14 mouse cellular contexts compared by ENCODE assay signal in the genomic region with DNA sequence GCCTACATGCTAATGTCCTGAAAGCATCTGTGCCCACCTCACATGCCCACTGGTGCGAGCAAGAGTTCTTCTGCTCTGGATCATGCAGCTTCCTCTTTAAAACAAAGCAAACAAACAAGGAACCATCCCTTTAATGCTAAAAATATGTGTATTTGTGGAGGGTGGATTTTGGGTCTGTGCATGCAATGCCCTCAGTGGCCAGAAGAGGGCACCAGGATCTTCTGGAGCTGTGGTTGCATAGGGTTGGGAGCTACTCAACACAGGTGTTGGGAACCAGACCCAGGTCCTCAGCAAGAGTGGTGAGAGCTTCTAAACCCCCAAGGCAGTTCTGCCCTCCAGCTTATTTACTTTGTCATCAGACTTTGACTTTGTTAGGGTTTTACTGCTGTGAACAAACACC.
DNase-seq lines count a peak whose midpoint lies in the region; ATAC-seq and TF ChIP-seq lines count a peak whose summit lies in the region.
"Had no signal": no experiment of that assay in that cellular context is flagged by ENCODE, and none has a peak within 500 bp of the region (broad histone marks: within the 10 kb centered on the region; RNA-seq: fewer than 3 reads in every experiment).

No protein-coding gene starts in this region.

- H3K9ac ChIP-seq in heart, postnatal 0 days (replicated peaks; ENCODE audit: low read depth, low read length), result no peak overlapping the region
- no peak overlapping the region for H3K9ac ChIP-seq in lung, embryonic 14.5 days
- H3K9ac ChIP-seq in CH12.LX (ENCODE audit: insufficient read depth, low read depth), result no peak overlapping the region
- no peak overlapping the region for H3K9ac ChIP-seq in hindbrain, embryonic 11.5 days (ENCODE audit: low read depth, low read length)
- H3K9ac ChIP-seq: forebrain, embryonic 15.5 days; limb, embryonic 12.5 days had no signal

- H3K4me3 ChIP-seq in heart, postnatal 0 days (ENCODE audit: low read depth, low read length), result no peak overlapping the region
- no peak overlapping the region for H3K4me3 ChIP-seq in lung, embryonic 14.5 days (ENCODE audit: low read depth, low read length)
- no peak overlapping the region for H3K4me3 ChIP-seq in CH12.LX (replicated peaks in 1 of 3; ENCODE audit: low read depth in 2 of 3, low read length in 2 of 3, poor library complexity in 1 of 3)
- no peak overlapping the region for H3K4me3 ChIP-seq in hindbrain, embryonic 11.5 days (ENCODE audit: low read depth, low read length)
- H3K4me3 ChIP-seq: forebrain, embryonic 15.5 days; limb, embryonic 12.5 days had no signal

- 43% methylated on average over 1 of the region's 1 CpGs for WGBS in heart, postnatal 0 days
- WGBS in lung, embryonic 14.5 days, result 58% methylated on average over 1 of the region's 1 CpGs
- WGBS in hindbrain, embryonic 11.5 days, result 62% methylated on average over 1 of the region's 1 CpGs

- no peak overlapping the region for H3K27ac ChIP-seq in heart, postnatal 0 days (ENCODE audit: low read depth)
- H3K27ac ChIP-seq in lung, embryonic 14.5 days (ENCODE audit: low read depth), result no peak overlapping the region
- no peak overlapping the region for H3K27ac ChIP-seq in CH12.LX (ENCODE audit: insufficient read depth, low read depth)
- H3K27ac ChIP-seq in hindbrain, embryonic 11.5 days (ENCODE audit: low read depth, low read length), result no peak overlapping the region
- H3K27ac ChIP-seq: forebrain, embryonic 15.5 days; limb, embryonic 12.5 days; macrophage had no signal

- no peaks in the 10 kb centered on the region for H3K36me3 ChIP-seq in heart, postnatal 0 days (replicated peaks; ENCODE audit: control insufficient read depth, insufficient read depth, low read length)
- no peaks in the 10 kb centered on the region for H3K36me3 ChIP-seq in lung, embryonic 14.5 days (ENCODE audit: insufficient read depth)
- no peaks in the 10 kb centered on the region for H3K36me3 ChIP-seq in CH12.LX (replicated peaks in 1 of 2; ENCODE audit: control insufficient read depth in 1 of 2, insufficient read depth in 1 of 2, low read length in 1 of 2)
- no peaks in the 10 kb centered on the region for H3K36me3 ChIP-seq in hindbrain, embryonic 11.5 days (ENCODE audit: control insufficient read depth, insufficient read depth, low read length)
- H3K36me3 ChIP-seq: forebrain, embryonic 15.5 days; limb, embryonic 12.5 days had no signal

- H3K79me2 ChIP-seq in CH12.LX (replicated peaks; ENCODE audit: control insufficient read depth, extremely low read depth, insufficient read depth, poor library complexity, severe bottlenecking), result no peaks in the 10 kb centered on the region

- dilution Hi-C loops in CH12.LX (cut with MboI; ENCODE audit: extremely low pct_ligation_motif_present, extremely low pct_unique_long_range_greater_than_20kb, low sequenced_read_pairs), result no loop called here

- TF ChIP-seq EP300 in heart, postnatal 0 days (IDR thresholded peaks at IDR 0.05; ENCODE audit: low read depth), result no peak
- no peak for TF ChIP-seq EP300 in CH12.LX (IDR thresholded peaks at IDR 0.05; ENCODE audit: low read length)

- H3K4me2 ChIP-seq in heart, postnatal 0 days (ENCODE audit: low read depth, low read length), result no peak overlapping the region
- no peak overlapping the region for H3K4me2 ChIP-seq in lung, embryonic 14.5 days
- no peak overlapping the region for H3K4me2 ChIP-seq in CH12.LX (ENCODE audit: insufficient read depth, low read depth, poor library complexity, severe bottlenecking)
- no peak overlapping the region for H3K4me2 ChIP-seq in hindbrain, embryonic 11.5 days (replicated peaks; ENCODE audit: low read depth, low read length)
- H3K4me2 ChIP-seq: forebrain, embryonic 15.5 days; limb, embryonic 12.5 days had no signal

- TF ChIP-seq RAD21 in CH12.LX (IDR thresholded peaks at IDR 0.05; ENCODE audit: low read depth, low read length), result no peak; the same call in 1 of the 2 replicates

- in situ Hi-C loops in CH12.LX (cut with MboI; ENCODE audit: low pct_ligation_motif_present, low pct_unique_long_range_greater_than_20kb, low sequenced_read_pairs), result loop anchor here (25.0 kb wide), 1 partner anchor 183 kb away; no protein-coding TSS in a partner anchor

- TF ChIP-seq POLR2A in CH12.LX (IDR thresholded peaks at IDR 0.05; ENCODE audit: low read depth, low read length), result no peak

- no peak for ATAC-seq in heart, postnatal 0 days (ENCODE audit: insufficient read depth, low read depth)
- ATAC-seq in lung, embryonic 14.5 days (ENCODE audit: insufficient read depth), result no peak
- ATAC-seq in hindbrain, embryonic 11.5 days (ENCODE audit: low FRiP score), result no peak
- ATAC-seq: forebrain, embryonic 15.5 days had no signal

- H3K9me3 ChIP-seq in heart, postnatal 0 days (replicated peaks; ENCODE audit: control insufficient read depth, low read length), result no peaks in the 10 kb centered on the region; the same call in 1 of the 2 replicates
- no peaks in the 10 kb centered on the region for H3K9me3 ChIP-seq in lung, embryonic 14.5 days (ENCODE audit: low read depth, low read length)
- H3K9me3 ChIP-seq in CH12.LX (replicated peaks; ENCODE audit: low read length), result peaks cover 11% of the 10 kb centered on the region
- no peaks in the 10 kb centered on the region for H3K9me3 ChIP-seq in hindbrain, embryonic 11.5 days (ENCODE audit: control insufficient read depth, low read length)
- H3K9me3 ChIP-seq: forebrain, embryonic 15.5 days had no signal

- H3K27me3 ChIP-seq in heart, postnatal 0 days (ENCODE audit: control insufficient read depth, insufficient read depth, low read length), result no peaks in the 10 kb centered on the region
- no peaks in the 10 kb centered on the region for H3K27me3 ChIP-seq in lung, embryonic 14.5 days (ENCODE audit: insufficient read depth, low read length)
- H3K27me3 ChIP-seq in CH12.LX (replicated peaks), result peaks cover 42% of the 10 kb centered on the region
- H3K27me3 ChIP-seq in hindbrain, embryonic 11.5 days (ENCODE audit: control insufficient read depth, insufficient read depth, low read length), result no peaks in the 10 kb centered on the region
- H3K27me3 ChIP-seq: forebrain, embryonic 15.5 days had no signal

- H3K4me1 ChIP-seq in heart, postnatal 0 days (ENCODE audit: control insufficient read depth, insufficient read depth), result no peaks in the 10 kb centered on the region
- H3K4me1 ChIP-seq in lung, embryonic 14.5 days (ENCODE audit: insufficient read depth), result no peaks in the 10 kb centered on the region
- H3K4me1 ChIP-seq in CH12.LX (ENCODE audit: control insufficient read depth in 1 of 2, insufficient read depth in 2 of 2), result no peaks in the 10 kb centered on the region
- no peaks in the 10 kb centered on the region for H3K4me1 ChIP-seq in hindbrain, embryonic 11.5 days (replicated peaks; ENCODE audit: control insufficient read depth, insufficient read depth, low read length)
- H3K4me1 ChIP-seq: limb, embryonic 12.5 days had no signal

- peak; percentile 28 for TF ChIP-seq CTCF in heart, postnatal 0 days (IDR thresholded peaks at IDR 0.05; ENCODE audit: low read depth)
- TF ChIP-seq CTCF in lung, embryonic 14.5 days (IDR thresholded peaks at IDR 0.05; ENCODE audit: low read depth), result peak; percentile 59
- peak; percentile 37 to 64; a peak in 3 of 4 replicates for TF ChIP-seq CTCF in CH12.LX (conservative IDR thresholded peaks at IDR 0.05 in 1 of 2, IDR thresholded peaks at IDR 0.05 in 1 of 2; ENCODE audit: low read depth in 2 of 2, low read length in 2 of 2)

- no peak for DNase-seq in heart, postnatal 0 days (ENCODE audit: low spot score)
- DNase-seq in heart, adult 8-10 months (ENCODE audit: low spot score), result no peak
- no peak for DNase-seq in lung, embryonic 14.5 days
- no peak for DNase-seq in lung, postnatal 25 days (ENCODE audit: low spot score)
- DNase-seq in CH12.LX (ENCODE audit: extremely low read depth), result peak; percentile 11
- peak; percentile 6 for DNase-seq in c-Kit-positive CD71-positive TER-119-positive erythroid progenitor cells, embryonic 14.5 days (ENCODE audit: low spot score)
- no peak for DNase-seq in hindbrain, embryonic 11.5 days (ENCODE audit: low spot score)
- no peak for DNase-seq in layer of hippocampus, adult 18-20 months (ENCODE audit: low spot score in 2 of 2)
- DNase-seq: cerebellum, postnatal 36 days; heart, postnatal 10 days; right cerebral cortex, postnatal 4 days had no signal

TF ChIP-seq in CH12.LX, 34 proteins besides CTCF, POLR2A, EP300 and RAD21:
- no peak for TF ChIP-seq ZMIZ1 (IDR thresholded peaks at IDR 0.05; ENCODE audit: low read depth, low read length)
- no peak for TF ChIP-seq IRF4 (IDR thresholded peaks at IDR 0.05; ENCODE audit: low read depth, low read length)
- TF ChIP-seq POLR2AphosphoS2 (IDR thresholded peaks at IDR 0.05; ENCODE audit: low read depth, low read length), result no peak
- no peak for TF ChIP-seq USF2 (conservative IDR thresholded peaks at IDR 0.05; ENCODE audit: low read depth, low read length)
- TF ChIP-seq ZKSCAN1 (IDR thresholded peaks at IDR 0.05; ENCODE audit: borderline replicate concordance, low read depth, low read length), result no peak

Comparison
In these comparisons a context has a peak if more than half of its experiments do, and no peak if none do; other contexts are left out.
1. DNase-seq: peak in CH12.LX (single experiment) and c-Kit-positive CD71-positive TER-119-positive erythroid progenitor cells, embryonic 14.5 days (single experiment); none in heart, postnatal 0 days (single experiment), heart, adult 8-10 months (single experiment), lung, embryonic 14.5 days (single experiment), lung, postnatal 25 days (single experiment), hindbrain, embryonic 11.5 days (single experiment) and layer of hippocampus, adult 18-20 months (0 of 2).
2. Peak in every context shown above with its lines, with median percentiles within 50 percentile points of each other: CTCF ChIP-seq.